Mouse (Mus musculus): ENCODE measurements around the gene Paxbp1. TPM values are rescaled to one million over a fixed set of nuclear protein-coding genes. Genes with fewer than 3 reads are reported as not detected.
A peak's percentile ranks its signal among the peaks of the same experiment; 100 is the strongest.
"Not testable (repeated sequence)": the region's sequence is repeated elsewhere in the genome, so short reads cannot be mapped to it uniquely, and the experiment has no call there.

The Paxbp1 gene
- polyA plus RNA-seq, 1 experiment from 2014 or later, result 51.8 TPM

DNA sequence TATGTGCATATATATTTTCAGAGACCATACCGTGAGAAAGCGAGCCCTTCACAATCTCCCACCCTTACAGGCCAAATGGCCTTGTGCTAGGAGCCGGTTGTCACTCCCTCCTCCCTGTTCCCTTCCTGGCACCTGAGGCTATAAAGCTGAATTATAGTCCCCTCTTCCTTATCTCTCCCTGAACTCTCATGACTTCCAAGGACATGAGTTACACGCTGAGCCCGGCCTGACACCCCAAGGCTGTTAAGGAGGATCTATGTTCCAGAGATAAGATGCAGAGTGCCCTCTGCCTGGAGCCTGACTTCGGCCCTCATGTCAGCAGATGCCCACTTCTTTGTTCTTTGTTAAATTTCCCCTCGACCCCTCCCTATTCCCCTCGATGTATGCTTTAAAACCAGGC, 31.1 kb upstream of the Paxbp1 start:
- DNase-seq (ENCODE audit: low spot score), result not testable (repeated sequence)

GRCm38 (mm10) chr16:91073163-91073892, 29.0 kb upstream of the Paxbp1 start:
- WGBS, result 38% methylated on average over 22 of the region's 24 CpGs
- Histone ChIP-seq H3K27me3 (replicated peaks; ENCODE audit: control insufficient read depth, insufficient read depth, low read length) (no peaks in the 10 kb centered on the region; the same call in 1 of the 2 replicates), H3K4me3 (ENCODE audit: low read depth, low read length) (no peak overlapping the region), H3K27ac (replicated peaks; ENCODE audit: low read depth, low read length) (no peak overlapping the region), H3K9me3 (ENCODE audit: control insufficient read depth, low read length) (no peaks in the 10 kb centered on the region), H3K4me2 (ENCODE audit: low read depth, low read length) (0 out of 2 replicates have a peak overlapping the region, but pooled peaks have one; percentile 30), H3K36me3 (ENCODE audit: control insufficient read depth, insufficient read depth, low read length) (no peaks in the 10 kb centered on the region), H3K4me1 (ENCODE audit: control insufficient read depth, insufficient read depth, low read length) (no peaks in the 10 kb centered on the region), H3K9ac (ENCODE audit: low read depth, low read length) (no peak overlapping the region)
- ATAC-seq (ENCODE audit: low read depth), result peak; percentile 99
- DNase-seq (ENCODE audit: low spot score), result peak; percentile 96

More for the DNA sequence above, 31.1 kb upstream of the Paxbp1 start:
- 83% methylated on average over 8 of the region's 8 CpGs for WGBS
- H3K27me3 ChIP-seq (replicated peaks; ENCODE audit: control insufficient read depth, insufficient read depth, low read length); H3K4me2 ChIP-seq (ENCODE audit: low read depth, low read length); H3K36me3 ChIP-seq (ENCODE audit: control insufficient read depth, insufficient read depth, low read length); H3K4me3 ChIP-seq (ENCODE audit: low read depth, low read length); H3K4me1 ChIP-seq (ENCODE audit: control insufficient read depth, insufficient read depth, low read length); H3K27ac ChIP-seq (replicated peaks; ENCODE audit: low read depth, low read length); H3K9ac ChIP-seq (ENCODE audit: low read depth, low read length); ATAC-seq (ENCODE audit: low read depth); H3K9me3 ChIP-seq (ENCODE audit: control insufficient read depth, low read length): not testable (repeated sequence)

DNA sequence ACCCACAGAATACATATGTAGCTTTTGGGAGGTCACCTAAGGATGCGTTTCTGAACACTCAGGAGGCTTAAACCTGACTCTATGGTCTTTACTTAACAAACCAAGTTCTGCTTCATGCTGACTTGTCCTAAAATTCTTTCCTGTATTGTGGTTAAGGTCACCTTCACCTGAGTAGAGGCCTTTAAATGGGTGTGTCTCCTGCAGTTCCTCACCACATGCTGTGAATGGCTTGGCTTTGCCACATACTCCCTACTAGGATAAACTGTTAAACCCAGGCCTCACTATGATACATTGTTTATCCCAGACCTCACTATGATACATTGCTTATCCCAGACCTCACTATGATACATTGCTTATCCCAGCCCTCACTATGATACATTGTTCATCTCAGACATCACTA, 27.9 kb upstream of the Paxbp1 start:
- H3K36me3 ChIP-seq (ENCODE audit: control insufficient read depth, insufficient read depth, low read length), result no peaks in the 10 kb centered on the region
- no peak overlapping the region for H3K4me2 ChIP-seq (ENCODE audit: low read depth, low read length)
- no peak overlapping the region for H3K9ac ChIP-seq (ENCODE audit: low read depth, low read length)
- no peak for ATAC-seq (ENCODE audit: low read depth)
- no peaks in the 10 kb centered on the region for H3K9me3 ChIP-seq (ENCODE audit: control insufficient read depth, low read length)
- H3K4me3 ChIP-seq (ENCODE audit: low read depth, low read length), result no peak overlapping the region
- no peaks in the 10 kb centered on the region for H3K4me1 ChIP-seq (ENCODE audit: control insufficient read depth, insufficient read depth, low read length)
- H3K27ac ChIP-seq (replicated peaks; ENCODE audit: low read depth, low read length), result no peak overlapping the region
- WGBS, result 89% methylated on average over 1 of the region's 1 CpGs
- H3K27me3 ChIP-seq (replicated peaks; ENCODE audit: control insufficient read depth, insufficient read depth, low read length), result no peaks in the 10 kb centered on the region; the same call in 1 of the 2 replicates
- no peak for DNase-seq (ENCODE audit: low spot score)

- no peaks in the 10 kb centered on the region for H3K36me3 ChIP-seq (ENCODE audit: control insufficient read depth, insufficient read depth, low read length)
- DNase-seq (ENCODE audit: low spot score) (peak; percentile 39), ATAC-seq (ENCODE audit: low read depth) (peak; percentile 50; the same call in 1 of the 2 replicates)
- H3K4me3 ChIP-seq (ENCODE audit: low read depth, low read length), result no peak overlapping the region
- no peak overlapping the region for H3K9ac ChIP-seq (ENCODE audit: low read depth, low read length)
- 37% methylated on average over 12 of the region's 12 CpGs for WGBS
- H3K4me2 ChIP-seq (ENCODE audit: low read depth, low read length), result no peak overlapping the region
- no peaks in the 10 kb centered on the region; the same call in 1 of the 2 replicates for H3K27me3 ChIP-seq (replicated peaks; ENCODE audit: control insufficient read depth, insufficient read depth, low read length)
- no peaks in the 10 kb centered on the region for H3K9me3 ChIP-seq (ENCODE audit: control insufficient read depth, low read length)
- H3K4me1 ChIP-seq (ENCODE audit: control insufficient read depth, insufficient read depth, low read length), result no peaks in the 10 kb centered on the region
- no peak overlapping the region for H3K27ac ChIP-seq (replicated peaks; ENCODE audit: low read depth, low read length)
Measured at GRCm38 (mm10) chr16:91068969-91069368, 24.6 kb upstream of the Paxbp1 start.

DNA sequence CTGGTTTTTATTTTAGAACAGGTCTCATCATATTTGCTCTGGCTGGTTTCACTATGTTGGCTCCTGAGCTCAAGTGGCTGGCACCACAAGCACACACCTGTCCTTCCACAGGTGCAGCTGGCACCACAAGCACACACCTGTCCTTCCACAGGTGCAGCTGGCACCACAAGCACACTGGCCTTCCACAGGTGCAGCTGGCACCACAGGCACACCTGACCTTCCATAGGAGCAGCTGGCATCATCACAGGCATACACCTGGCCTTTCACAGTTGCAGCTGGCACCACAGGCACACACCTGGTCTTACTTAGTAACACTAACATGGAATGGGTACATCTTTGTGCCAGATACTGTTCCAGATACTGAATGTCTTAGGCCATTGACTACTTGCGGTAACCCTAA, 22.8 kb upstream of the Paxbp1 start:
- 96% methylated on average over 1 of the region's 1 CpGs for WGBS
- ATAC-seq (ENCODE audit: low read depth) (no peak), DNase-seq (ENCODE audit: low spot score) (no peak)
- Histone ChIP-seq H3K27ac (replicated peaks; ENCODE audit: low read depth, low read length) (no peak overlapping the region), H3K9me3 (ENCODE audit: control insufficient read depth, low read length) (no peaks in the 10 kb centered on the region), H3K4me2 (ENCODE audit: low read depth, low read length) (no peak overlapping the region), H3K4me3 (ENCODE audit: low read depth, low read length) (no peak overlapping the region), H3K9ac (ENCODE audit: low read depth, low read length) (no peak overlapping the region), H3K36me3 (ENCODE audit: control insufficient read depth, insufficient read depth, low read length) (no peaks in the 10 kb centered on the region), H3K27me3 (replicated peaks; ENCODE audit: control insufficient read depth, insufficient read depth, low read length) (no peaks in the 10 kb centered on the region; the same call in 1 of the 2 replicates), H3K4me1 (ENCODE audit: control insufficient read depth, insufficient read depth, low read length) (no peaks in the 10 kb centered on the region)

DNA sequence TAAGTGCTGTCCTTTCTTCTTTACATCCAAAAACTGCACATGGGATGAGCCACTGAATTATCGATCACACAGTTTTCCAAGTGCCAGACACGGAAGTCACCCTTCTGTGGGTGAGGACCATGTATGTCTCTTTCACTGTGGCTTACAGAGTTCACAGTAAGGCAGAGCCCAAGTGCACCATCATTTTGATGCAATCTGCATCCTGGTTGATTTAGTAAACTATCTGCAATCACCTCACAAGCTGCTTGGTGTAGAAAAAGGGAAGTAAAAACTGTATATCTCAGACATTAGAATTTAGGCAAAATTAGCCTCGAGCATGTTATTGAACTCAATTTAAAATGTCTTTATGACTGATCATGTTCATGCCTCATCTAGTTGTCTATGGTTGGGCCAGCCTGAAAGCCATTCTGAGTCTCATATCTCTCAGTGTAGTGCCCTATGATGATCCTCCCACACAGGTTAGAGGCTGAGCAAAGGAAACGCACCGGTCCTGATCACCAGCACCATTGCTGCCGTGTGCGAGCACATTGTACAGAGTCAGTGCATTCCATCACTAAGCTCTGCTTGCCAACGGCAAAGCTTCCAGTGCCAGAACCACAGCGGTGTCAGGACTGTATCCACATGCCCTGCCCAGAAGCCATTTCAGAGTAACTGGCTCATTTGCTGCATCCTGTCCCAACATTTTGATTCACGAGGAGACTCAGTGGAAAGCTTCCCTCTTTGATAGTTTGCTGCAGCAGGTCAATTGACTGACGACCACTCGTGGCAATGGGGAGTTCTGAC, 20.4 kb upstream of the Paxbp1 start:
- H3K36me3 ChIP-seq (ENCODE audit: control insufficient read depth, insufficient read depth, low read length), result no peaks in the 10 kb centered on the region
- no peaks in the 10 kb centered on the region; the same call in 1 of the 2 replicates for H3K27me3 ChIP-seq (replicated peaks; ENCODE audit: control insufficient read depth, insufficient read depth, low read length)
- no peaks in the 10 kb centered on the region for H3K4me1 ChIP-seq (ENCODE audit: control insufficient read depth, insufficient read depth, low read length)
- no peak overlapping the region for H3K4me2 ChIP-seq (ENCODE audit: low read depth, low read length)
- DNase-seq (ENCODE audit: low spot score) (no peak), ATAC-seq (ENCODE audit: low read depth) (no peak)
- H3K27ac ChIP-seq (replicated peaks; ENCODE audit: low read depth, low read length), result no peak overlapping the region
- WGBS, result 78% methylated on average over 12 of the region's 12 CpGs
- no peak overlapping the region for H3K4me3 ChIP-seq (ENCODE audit: low read depth, low read length)
- no peaks in the 10 kb centered on the region for H3K9me3 ChIP-seq (ENCODE audit: control insufficient read depth, low read length)
- no peak overlapping the region for H3K9ac ChIP-seq (ENCODE audit: low read depth, low read length)

GRCm38 (mm10) chr16:91063786-91064185, 19.4 kb upstream of the Paxbp1 start:
- Histone ChIP-seq H3K4me3 (ENCODE audit: low read depth, low read length) (no peak overlapping the region), H3K36me3 (ENCODE audit: control insufficient read depth, insufficient read depth, low read length) (no peaks in the 10 kb centered on the region), H3K4me2 (ENCODE audit: low read depth, low read length) (no peak overlapping the region), H3K4me1 (ENCODE audit: control insufficient read depth, insufficient read depth, low read length) (no peaks in the 10 kb centered on the region), H3K9ac (ENCODE audit: low read depth, low read length) (no peak overlapping the region), H3K27ac (replicated peaks; ENCODE audit: low read depth, low read length) (no peak overlapping the region), H3K9me3 (ENCODE audit: control insufficient read depth, low read length) (no peaks in the 10 kb centered on the region), H3K27me3 (replicated peaks; ENCODE audit: control insufficient read depth, insufficient read depth, low read length) (no peaks in the 10 kb centered on the region; the same call in 1 of the 2 replicates)
- ATAC-seq (ENCODE audit: low read depth), result no peak
- DNase-seq (ENCODE audit: low spot score), result no peak
- WGBS, result 93% methylated on average over 10 of the region's 10 CpGs

DNA sequence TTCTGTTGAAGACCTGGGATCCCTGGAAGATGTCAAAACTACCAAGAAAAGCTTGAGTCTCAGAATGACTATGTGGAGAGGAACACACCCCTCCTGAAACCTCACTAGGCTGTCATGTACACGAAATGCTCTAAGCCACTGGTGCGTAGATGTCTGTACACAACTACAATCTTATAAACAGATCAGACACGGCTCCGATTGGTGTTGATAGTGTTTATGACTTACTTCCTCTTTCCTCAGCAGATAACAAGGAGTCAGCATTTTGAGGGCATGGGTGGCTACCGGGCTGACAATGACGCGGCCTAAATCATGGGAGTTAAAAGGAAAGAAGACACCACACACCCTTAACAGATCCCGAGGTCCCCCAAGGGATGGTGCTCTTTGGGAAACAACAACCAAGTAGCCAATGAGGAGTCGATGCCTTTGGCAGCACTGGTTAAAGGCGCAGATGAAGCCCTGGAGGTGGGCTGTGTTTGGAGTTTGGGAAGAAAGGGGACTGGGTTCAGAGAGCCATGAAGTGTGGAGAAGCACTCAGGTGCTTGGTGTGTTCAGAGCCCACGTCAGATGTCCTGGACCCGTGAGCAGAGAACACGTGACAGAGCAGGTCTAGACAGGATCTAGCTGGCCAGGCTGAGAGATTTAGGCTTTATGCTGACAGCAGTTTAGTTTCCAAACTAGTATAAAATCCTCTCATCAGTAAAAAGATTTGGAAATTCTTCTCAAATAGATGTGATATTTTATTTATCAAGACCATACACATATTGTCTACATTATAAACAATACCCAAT, 17.4 kb upstream of the Paxbp1 start:
- H3K9me3 ChIP-seq (ENCODE audit: control insufficient read depth, low read length), result no peaks in the 10 kb centered on the region
- H3K36me3 ChIP-seq (ENCODE audit: control insufficient read depth, insufficient read depth, low read length), result no peaks in the 10 kb centered on the region
- no peak overlapping the region for H3K4me3 ChIP-seq (ENCODE audit: low read depth, low read length)
- H3K27ac ChIP-seq (replicated peaks; ENCODE audit: low read depth, low read length), result no peak overlapping the region
- 76% methylated on average over 13 of the region's 13 CpGs for WGBS
- no peaks in the 10 kb centered on the region for H3K4me1 ChIP-seq (ENCODE audit: control insufficient read depth, insufficient read depth, low read length)
- H3K9ac ChIP-seq (ENCODE audit: low read depth, low read length), result no peak overlapping the region
- no peak overlapping the region for H3K4me2 ChIP-seq (ENCODE audit: low read depth, low read length)
- no peak for ATAC-seq (ENCODE audit: low read depth)
- DNase-seq (ENCODE audit: low spot score), result no peak
- H3K27me3 ChIP-seq (replicated peaks; ENCODE audit: control insufficient read depth, insufficient read depth, low read length), result no peaks in the 10 kb centered on the region

All from embryonic facial prominence, embryonic 14.5 days (tissue).